Mouse (Mus musculus): Measurements from ENCODE around the gene Slc35b3.

- TF ChIP-seq CTCF (IDR thresholded peaks at IDR 0.05) (no peak), EP300 (IDR thresholded peaks at IDR 0.05) (no peak)
These were observed 11.9 kb upstream of the Slc35b3 start for GRCm38 (mm10) chr13:38972602-38973001.

Data from lung, postnatal 0 days (tissue).